8 mouse cellular contexts compared by ENCODE assay signal in the genomic region with DNA sequence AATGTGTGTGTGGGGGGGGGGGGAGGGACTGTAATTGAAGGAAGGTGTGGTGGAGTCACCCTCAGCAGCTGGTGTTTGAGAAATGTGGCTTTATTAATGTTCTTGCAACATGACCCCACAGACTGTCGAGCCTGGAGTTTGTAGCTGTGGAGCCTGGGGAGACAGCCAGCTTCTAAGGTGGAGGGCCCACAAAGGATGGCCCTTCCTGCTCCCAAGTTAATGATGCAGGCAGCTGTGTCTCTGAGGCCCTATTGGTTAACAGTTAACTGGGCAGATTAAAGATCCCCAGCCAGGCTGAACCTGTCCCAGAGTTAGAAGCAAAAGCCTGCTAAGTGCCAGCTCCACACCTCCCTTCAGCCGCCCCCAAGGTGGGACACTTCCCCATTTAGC.
DNase-seq lines count a peak whose midpoint lies in the region; ATAC-seq lines count a peak whose summit lies in the region.

No protein-coding gene starts in this region.

- DNase-seq in adrenal gland, postnatal 14 days, result peak; percentile 4
- no peak for DNase-seq in adrenal gland, postnatal 25 days
- peak; percentile 37 for DNase-seq in embryonic facial prominence, embryonic 10.5 days (ENCODE audit: low spot score)
- peak; percentile 26 for DNase-seq in heart, postnatal 25 days (ENCODE audit: low spot score)
- no peak for DNase-seq in frontal cortex, postnatal 25 days (ENCODE audit: low spot score in 2 of 2)
- DNase-seq in adipocyte (ENCODE audit: low spot score), result no peak
- no peak for DNase-seq in right cerebral cortex, postnatal 36 days (ENCODE audit: low spot score in 2 of 2)

- intact Hi-C loops in heart, postnatal 25 days (cut with DNase I), result loop anchor here (5.0 kb wide), 1 partner anchor 74 kb away; no protein-coding TSS in a partner anchor

- H3K4me2 ChIP-seq in limb, embryonic 15.5 days, result no peak overlapping the region

- H3K27ac ChIP-seq in embryonic facial prominence, embryonic 10.5 days (replicated peaks), result peak overlapping the region; percentile 80
- H3K27ac ChIP-seq in limb, embryonic 15.5 days, result peak overlapping the region; percentile 86

- H3K9ac ChIP-seq in limb, embryonic 15.5 days, result no peak overlapping the region

- ATAC-seq in limb, embryonic 15.5 days (ENCODE audit: insufficient number of reproducible peaks, low FRiP score, low TSS enrichment, low read depth), result 0 out of 2 replicates have a peak, but pooled peaks have one; percentile 50

- no peaks in the 10 kb centered on the region for H3K9me3 ChIP-seq in embryonic facial prominence, embryonic 10.5 days
- H3K9me3 ChIP-seq in limb, embryonic 15.5 days, result no peaks in the 10 kb centered on the region

- H3K27me3 ChIP-seq in embryonic facial prominence, embryonic 10.5 days (replicated peaks; ENCODE audit: low read depth, poor library complexity, severe bottlenecking), result no peaks in the 10 kb centered on the region
- no peaks in the 10 kb centered on the region for H3K27me3 ChIP-seq in limb, embryonic 15.5 days

- WGBS in embryonic facial prominence, embryonic 10.5 days, result 42% methylated on average over 2 of the region's 2 CpGs
- WGBS in limb, embryonic 15.5 days, result 25% methylated on average over 2 of the region's 2 CpGs

- no peak overlapping the region for H3K4me3 ChIP-seq in embryonic facial prominence, embryonic 10.5 days
- H3K4me3 ChIP-seq in limb, embryonic 15.5 days, result no peak overlapping the region

- H3K36me3 ChIP-seq in embryonic facial prominence, embryonic 10.5 days (replicated peaks), result 0 out of 2 replicates have a peak, but pooled peaks cover 4% of the 10 kb centered on the region
- no peaks in the 10 kb centered on the region for H3K36me3 ChIP-seq in limb, embryonic 15.5 days

- H3K4me1 ChIP-seq in embryonic facial prominence, embryonic 10.5 days, result peaks cover 50% of the 10 kb centered on the region
- peaks cover 34% of the 10 kb centered on the region for H3K4me1 ChIP-seq in limb, embryonic 15.5 days

Comparison
In these comparisons a context has a peak if more than half of its experiments do, and no peak if none do; other contexts are left out.
1. DNase-seq: peak in adrenal gland, postnatal 14 days (single experiment), embryonic facial prominence, embryonic 10.5 days (single experiment) and heart, postnatal 25 days (single experiment); none in adrenal gland, postnatal 25 days (single experiment), frontal cortex, postnatal 25 days (0 of 2), adipocyte (single experiment) and right cerebral cortex, postnatal 36 days (0 of 2).